Mouse (Mus musculus) neural tube, embryonic 11.5 days (tissue): ENCODE data around the gene Mpv17l2. TPM values are rescaled to one million over a fixed set of nuclear protein-coding genes. Genes with fewer than 3 reads are reported as not detected.

Experiments
- ATAC-seq: fragments of 200-750 bp; cut with Nextera tagmentation; 2 replicates; pipeline ENCODE4 v1.8.0; 2017; ENCODE audit warnings: moderate number of reproducible peaks, mild to moderate bottlenecking, moderate TSS enrichment, moderate library complexity; ENCODE audit not compliant: insufficient read depth, low FRiP score, low TSS enrichment
- DNase-seq: peaks from one replicate; pipeline ENCODE4 v3.0.0-alpha.2; 2015; ENCODE audit warnings: low spot score
- H3K27ac ChIP-seq: fragments of 300-500 bp; sonication (generic); 2 replicates; pipeline ENCODE4 v1.5.1; 2014; ENCODE audit warnings: low read depth, mild to moderate bottlenecking, low read length
- H3K27me3 ChIP-seq: fragments of 300-500 bp; sonication (generic); 2 replicates; pipeline ENCODE4 v1.6.1; 2014; ENCODE audit warnings: mild to moderate bottlenecking, low read length, mixed read lengths; ENCODE audit not compliant: control insufficient read depth, insufficient read depth
- H3K36me3 ChIP-seq: fragments of 300-500 bp; sonication (generic); 2 replicates; pipeline ENCODE4 v1.6.1; 2014; ENCODE audit warnings: mild to moderate bottlenecking, low read length, moderate library complexity, mixed read lengths; ENCODE audit not compliant: control insufficient read depth, insufficient read depth
- H3K4me1 ChIP-seq: fragments of 300-500 bp; sonication (generic); 2 replicates; pipeline ENCODE4 v1.6.1; 2014; ENCODE audit warnings: low read length, mixed read lengths; ENCODE audit not compliant: control insufficient read depth, insufficient read depth
- H3K4me2 ChIP-seq: fragments of 300-500 bp; sonication (generic); 2 replicates; pipeline ENCODE4 v1.6.1; 2014; ENCODE audit warnings: low read depth, mild to moderate bottlenecking, moderate library complexity
- H3K4me3 ChIP-seq: fragments of 300-500 bp; sonication (generic); 2 replicates; pipeline ENCODE4 v1.5.1; 2014; ENCODE audit warnings: low read depth, low read length
- H3K9ac ChIP-seq: fragments of 300-500 bp; sonication (generic); 2 replicates; pipeline ENCODE4 v1.6.1; 2014; ENCODE audit warnings: mild to moderate bottlenecking, low read length
- H3K9me3 ChIP-seq: fragments of 300-500 bp; sonication (generic); 2 replicates; pipeline ENCODE4 v1.6.1; 2016; ENCODE audit warnings: low read length; ENCODE audit not compliant: control insufficient read depth
- WGBS: fragments of 180-500 bp; shearing (Covaris S2); extraction: QIAGEN DNeasy Blood & Tissue Kit; methylation state at CpG from one replicate; pipeline ENCODE4 v1.1.7; 2014; 5-methylcytosine and 5-hydroxymethylcytosine counted together
- polyA plus RNA-seq: library from polyadenylated mRNA; unstranded; fragments of >200 nt; fragmentation: Nextera tagmentation; extraction: Ambion mirVana; gene quantifications from 2 replicates; pipeline ENCODE4 v1.2.1, GENCODE M21; 2014

Gene Mpv17l2
- polyA plus RNA-seq, 1 experiment from 2014 or later = 41.3 TPM

- Histone ChIP-seq H3K36me3 (peaks cover 3% of the 10 kb centered on the region), H3K9me3 (no peaks in the 10 kb centered on the region), H3K27me3 (no peaks in the 10 kb centered on the region), H3K4me1 (peaks cover 9% of the 10 kb centered on the region), H3K9ac (no peak overlapping the region), H3K4me3 (no peak overlapping the region), H3K27ac (no peak overlapping the region), H3K4me2 (no peak overlapping the region)
- WGBS = 85% methylated on average over 25 of the region's 25 CpGs
- DNase-seq (no peak), ATAC-seq (no peak)
Measured at GRCm38 (mm10) chr8:70786291-70787050, 25.7 kb upstream of the Mpv17l2 start.

DNA sequence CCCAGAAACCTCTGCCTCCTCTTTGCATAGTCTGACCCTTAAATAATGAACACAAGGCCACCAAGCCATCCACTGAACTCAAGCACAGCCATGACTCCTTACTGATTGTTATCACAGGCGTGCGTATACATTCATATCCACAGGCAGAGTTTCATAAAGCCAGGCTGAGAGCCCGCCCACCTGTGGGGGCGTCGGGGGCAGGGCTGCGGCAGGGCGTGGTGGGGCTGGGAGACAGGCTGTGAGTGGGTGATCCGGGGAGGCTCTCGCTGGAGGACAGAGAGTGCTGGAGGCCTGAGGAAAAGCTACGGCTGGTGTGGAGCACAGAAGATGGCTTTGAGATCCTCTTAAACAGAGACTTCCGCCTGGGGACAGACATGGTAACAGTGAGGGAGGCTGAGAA lies 19.3 kb upstream of the Mpv17l2 start:
- Histone ChIP-seq H3K4me2 (no peak overlapping the region), H3K4me3 (no peak overlapping the region), H3K9me3 (no peaks in the 10 kb centered on the region), H3K9ac (no peak overlapping the region), H3K4me1 (peaks cover 11% of the 10 kb centered on the region; the same call in 1 of the 2 replicates), H3K36me3 (peaks cover 7% of the 10 kb centered on the region), H3K27ac (no peak overlapping the region), H3K27me3 (no peaks in the 10 kb centered on the region)
- DNase-seq (no peak), ATAC-seq (no peak)
- 89% methylated on average over 11 of the region's 11 CpGs for WGBS

DNA sequence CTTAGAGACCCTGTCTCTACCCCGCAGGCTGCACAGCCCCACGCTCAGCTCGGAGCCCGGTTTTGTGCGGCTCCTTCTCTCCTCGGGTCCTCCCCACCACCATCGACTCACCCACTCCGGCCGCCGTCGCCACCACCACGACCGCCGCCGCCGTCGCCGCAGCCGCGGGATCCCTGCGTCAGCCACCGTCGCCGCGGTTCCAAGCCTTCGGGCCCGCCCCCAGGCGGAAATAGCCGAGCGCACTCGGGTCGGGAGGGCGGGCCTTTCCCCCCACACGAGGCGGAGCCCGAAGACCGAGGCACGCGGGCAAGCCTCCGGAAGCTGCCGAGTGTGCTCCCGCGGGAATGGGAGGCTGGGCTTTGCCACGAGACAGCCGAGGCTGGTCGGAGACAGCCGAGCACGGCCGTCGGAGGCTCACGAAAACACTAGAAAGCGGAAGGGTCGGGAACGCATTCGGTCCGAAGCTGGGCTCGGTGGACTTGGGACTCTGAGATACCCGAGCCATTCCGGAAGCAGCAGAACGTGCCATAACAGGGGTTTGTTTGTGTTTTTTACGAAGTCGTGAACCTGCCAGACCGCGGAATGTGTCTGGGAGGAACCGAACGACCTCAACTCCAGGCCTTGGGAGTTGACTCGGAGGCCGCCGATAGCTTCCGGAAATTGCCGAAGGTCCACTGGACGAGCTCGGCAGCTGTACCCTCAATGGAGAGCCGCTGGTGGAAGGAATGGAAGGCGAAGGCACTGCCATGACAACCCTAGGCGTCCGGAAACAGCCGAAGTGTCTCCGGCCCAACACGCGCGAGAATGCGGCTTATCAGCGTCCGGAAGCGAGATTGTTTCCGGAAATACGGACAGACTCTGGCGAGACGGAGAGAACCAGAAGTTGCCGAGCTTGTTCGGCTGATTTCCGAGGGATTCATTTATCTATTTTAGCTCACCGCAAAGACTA lies 16.0 kb upstream of the Mpv17l2 start, which contains the start of gene Pik3r2:
Pik3r2 (minus strand) TSS at position 218 of the 949 bp plus-strand sequence.
- under 1% methylated on average over 86 of the region's 94 CpGs for WGBS

DNA sequence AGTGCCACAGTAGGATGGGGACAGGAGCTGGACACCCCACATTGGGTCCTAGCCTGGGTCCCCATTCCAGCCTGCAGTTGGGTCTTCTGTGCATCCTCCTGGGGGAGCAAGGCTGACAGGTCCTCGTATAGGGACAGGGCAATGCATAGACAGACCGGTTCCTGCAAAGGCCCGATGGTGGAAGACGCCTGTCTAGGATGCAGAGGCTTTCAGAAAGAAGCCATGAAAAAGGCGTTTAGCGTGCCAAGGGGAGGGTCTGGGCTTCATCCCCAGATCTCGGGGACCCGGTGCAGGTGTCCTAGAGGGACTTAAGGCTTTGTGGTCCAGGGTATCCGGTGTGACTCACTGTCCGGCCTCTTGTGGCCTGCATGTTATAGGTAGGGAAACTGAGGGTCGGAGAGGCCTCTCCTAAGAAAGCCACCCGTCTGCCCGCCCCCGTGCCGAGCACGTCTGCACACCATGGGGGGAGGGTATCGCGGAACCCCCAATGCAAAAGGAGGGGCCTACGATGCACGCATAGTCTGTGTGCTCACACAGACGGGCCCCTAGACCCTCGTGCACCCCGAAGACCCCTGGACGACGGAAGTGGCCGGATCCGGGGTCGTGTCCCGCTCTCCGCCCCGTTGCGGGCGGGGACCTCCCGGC lies 15.2 kb upstream of the Mpv17l2 start:
- Histone ChIP-seq H3K36me3 (peaks cover 7% of the 10 kb centered on the region), H3K27me3 (no peaks in the 10 kb centered on the region), H3K27ac (peak overlapping the region; percentile 96), H3K4me1 (peaks cover 11% of the 10 kb centered on the region; the same call in 1 of the 2 replicates), H3K9me3 (no peaks in the 10 kb centered on the region), H3K4me2 (peak overlapping the region; percentile 97), H3K9ac (peak overlapping the region; percentile 96), H3K4me3 (peak overlapping the region; percentile 83)
- WGBS = 4% methylated on average over 29 of the region's 34 CpGs
- ATAC-seq (no peak; the same call in 1 of the 2 replicates), DNase-seq (no peak)

More for the DNA sequence above, 16.0 kb upstream of the Mpv17l2 start, which contains the start of gene Pik3r2:
- Histone ChIP-seq H3K4me1 (peaks cover 11% of the 10 kb centered on the region; the same call in 1 of the 2 replicates), H3K4me3 (peak within 1 kb of the TSS; percentile 83), H3K9ac (peak within 1 kb of the TSS; percentile 96), H3K27me3 (no peaks in the 10 kb centered on the region), H3K36me3 (peaks cover 9% of the 10 kb centered on the region), H3K27ac (peak within 1 kb of the TSS; percentile 96), H3K9me3 (no peaks in the 10 kb centered on the region), H3K4me2 (peak within 1 kb of the TSS; percentile 97)
- ATAC-seq (peak; percentile 91), DNase-seq (peak; percentile 99)

- Histone ChIP-seq H3K27me3 (no peaks in the 10 kb centered on the region), H3K9me3 (no peaks in the 10 kb centered on the region), H3K4me3 (no peak overlapping the region), H3K4me2 (peak overlapping the region; percentile 97), H3K27ac (no peak overlapping the region), H3K36me3 (peaks cover 4% of the 10 kb centered on the region), H3K4me1 (peaks cover 11% of the 10 kb centered on the region; the same call in 1 of the 2 replicates), H3K9ac (peak overlapping the region; percentile 96; the same call in 1 of the 2 replicates)
- ATAC-seq (no peak), DNase-seq (no peak)
- 95% methylated on average over 5 of the region's 5 CpGs for WGBS
Measured at GRCm38 (mm10) chr8:70775227-70775626, 14.5 kb upstream of the Mpv17l2 start.

GRCm38 (mm10) chr8:70774740-70775139 lies 14.0 kb upstream of the Mpv17l2 start:
- Histone ChIP-seq H3K36me3 (peaks cover 8% of the 10 kb centered on the region), H3K4me3 (no peak overlapping the region), H3K4me1 (peaks cover 12% of the 10 kb centered on the region; the same call in 1 of the 2 replicates)

DNA sequence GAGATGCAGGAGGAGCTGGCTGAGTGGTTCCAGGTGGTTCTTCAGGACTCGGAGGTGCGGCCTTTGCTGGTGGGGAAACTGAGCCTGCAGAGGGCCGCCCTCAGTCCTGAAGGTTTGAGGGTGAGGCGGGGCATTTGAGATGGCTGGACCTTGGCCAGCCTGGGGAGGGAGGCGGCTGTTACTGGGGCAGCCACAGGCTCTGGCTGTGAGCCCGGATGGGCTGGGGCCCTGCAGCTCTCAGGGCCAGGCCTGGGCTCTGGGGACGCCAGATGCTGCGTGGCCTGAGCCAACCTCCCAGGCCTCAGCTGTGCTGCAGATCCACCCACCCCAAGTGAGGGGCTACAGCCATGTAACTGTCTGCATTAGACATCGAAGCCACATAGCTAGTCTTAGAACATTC lies 13.1 kb upstream of the Mpv17l2 start:
- H3K4me2 ChIP-seq = no peak overlapping the region
- WGBS = 81% methylated on average over 9 of the region's 9 CpGs
- no peak overlapping the region for H3K27ac ChIP-seq
- H3K4me3 ChIP-seq = no peak overlapping the region
- ATAC-seq = no peak
- no peaks in the 10 kb centered on the region for H3K9me3 ChIP-seq
- DNase-seq = no peak
- H3K36me3 ChIP-seq = peaks cover 11% of the 10 kb centered on the region
- peaks cover 13% of the 10 kb centered on the region; the same call in 1 of the 2 replicates for H3K4me1 ChIP-seq
- H3K27me3 ChIP-seq = no peaks in the 10 kb centered on the region
- peak overlapping the region; percentile 44 for H3K9ac ChIP-seq

More at GRCm38 (mm10) chr8:70774740-70775139, 14.0 kb upstream of the Mpv17l2 start:
- no peak overlapping the region for H3K27ac ChIP-seq
- H3K9ac ChIP-seq = no peak overlapping the region
- 94% methylated on average over 18 of the region's 18 CpGs for WGBS
- DNase-seq = no peak
- no peak overlapping the region; the same call in 1 of the 2 replicates for H3K4me2 ChIP-seq
- no peak for ATAC-seq
- no peaks in the 10 kb centered on the region for H3K27me3 ChIP-seq
- H3K9me3 ChIP-seq = no peaks in the 10 kb centered on the region

DNA sequence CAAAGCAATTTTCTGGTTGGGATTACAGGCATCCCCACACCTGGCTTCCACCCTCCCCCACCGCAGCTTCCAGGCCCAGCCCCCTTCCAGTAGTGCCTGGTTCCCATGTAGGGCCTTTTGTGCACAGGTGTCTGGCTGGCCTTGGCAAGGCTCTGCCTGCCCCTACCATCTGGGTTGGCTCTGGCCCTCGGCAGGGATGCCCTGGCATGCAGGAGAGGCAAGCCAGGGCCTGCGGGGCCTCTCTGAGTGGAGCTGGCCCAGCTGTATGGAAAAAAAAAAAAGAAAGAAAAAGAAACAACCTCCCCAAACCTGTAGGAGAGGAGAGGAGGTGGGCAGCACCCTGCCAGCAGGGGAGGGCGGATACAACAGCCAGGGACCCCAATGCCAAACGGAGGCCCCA lies 12.7 kb upstream of the Mpv17l2 start:
- Histone ChIP-seq H3K27ac (no peak overlapping the region), H3K36me3 (peaks cover 15% of the 10 kb centered on the region), H3K4me1 (peaks cover 13% of the 10 kb centered on the region; the same call in 1 of the 2 replicates), H3K4me2 (no peak overlapping the region), H3K27me3 (no peaks in the 10 kb centered on the region), H3K9ac (no peak overlapping the region), H3K9me3 (no peaks in the 10 kb centered on the region), H3K4me3 (no peak overlapping the region)
- 93% methylated on average over 5 of the region's 5 CpGs for WGBS
- no peak for DNase-seq
- no peak for ATAC-seq
